Mouse (Mus musculus) forebrain, embryonic 12.5 days (tissue): ENCODE results near the gene Nprl2. TPM values are rescaled to one million over a fixed set of nuclear protein-coding genes. Genes with fewer than 3 reads are reported as not detected.

ENCODE experiments used
- ATAC-seq: fragments of 200-750 bp; cut with Nextera tagmentation; 2 replicates; pipeline ENCODE4 v1.8.0; 2017; ENCODE audit warnings: moderate TSS enrichment; ENCODE audit not compliant: low FRiP score
- H3K27ac ChIP-seq: fragments of 300-500 bp; sonication (generic); 2 replicates; pipeline ENCODE4 v1.5.1; 2016; ENCODE audit warnings: mild to moderate bottlenecking
- H3K27me3 ChIP-seq: fragments of 300-500 bp; sonication (generic); 2 replicates; pipeline ENCODE4 v1.6.1; 2016; ENCODE audit warnings: mild to moderate bottlenecking
- H3K36me3 ChIP-seq: fragments of 300-500 bp; sonication (generic); replicated peaks from 2 replicates; pipeline ENCODE4 v1.6.1; 2016; ENCODE audit warnings: mild to moderate bottlenecking
- H3K4me1 ChIP-seq: fragments of 300-500 bp; sonication (generic); 2 replicates; pipeline ENCODE4 v1.6.1; 2016
- H3K4me2 ChIP-seq: fragments of 300-500 bp; sonication (generic); 2 replicates; pipeline ENCODE4 v1.6.1; 2016; ENCODE audit warnings: mild to moderate bottlenecking, moderate library complexity
- H3K4me3 ChIP-seq: fragments of 300-500 bp; sonication (generic); replicated peaks from 2 replicates; pipeline ENCODE4 v1.5.1; 2016; ENCODE audit warnings: mild to moderate bottlenecking
- H3K9ac ChIP-seq: fragments of 300-500 bp; sonication (generic); 2 replicates; pipeline ENCODE4 v1.6.1; 2016; ENCODE audit warnings: mild to moderate bottlenecking
- H3K9me3 ChIP-seq: fragments of 300-500 bp; sonication (generic); 2 replicates; pipeline ENCODE4 v1.6.1; 2016
- WGBS: fragments of 180-500 bp; shearing (Covaris S2); methylation state at CpG from one replicate; pipeline ENCODE4 v1.1.7; 2016; 5-methylcytosine and 5-hydroxymethylcytosine counted together
- polyA plus RNA-seq: library from polyadenylated mRNA; unstranded; fragments of >200 nt; fragmentation: Nextera tagmentation; extraction: Ambion mirVana; gene quantifications from 2 replicates; pipeline ENCODE4 v1.2.1, GENCODE M21; 2016

Nprl2 gene
- polyA plus RNA-seq, 1 experiment from 2014 or later, result 46.3 TPM

GRCm38 (mm10) chr9:107586974-107587832, 45.2 kb downstream of the Nprl2 start, which contains the start of gene Ifrd2:
Gene Ifrd2, plus strand, starts transcription at chr9:107587642.
- no peaks in the 10 kb centered on the region for H3K27me3 ChIP-seq
- peak within 1 kb of the TSS; percentile 78 for H3K4me3 ChIP-seq
- H3K27ac ChIP-seq, result no peak within 1 kb of the TSS
- peak within 1 kb of the TSS; percentile 85 for H3K4me2 ChIP-seq
- peak; percentile 97 for ATAC-seq
- peak within 1 kb of the TSS; percentile 66 for H3K9ac ChIP-seq
- no peaks in the 10 kb centered on the region for H3K9me3 ChIP-seq
- peaks cover 14% of the 10 kb centered on the region for H3K4me1 ChIP-seq
- peaks cover 35% of the 10 kb centered on the region for H3K36me3 ChIP-seq
- WGBS, result 15% methylated on average over 46 of the region's 46 CpGs

- H3K4me2 ChIP-seq, result peak overlapping the region; percentile 85
- no peak overlapping the region for H3K27ac ChIP-seq
- H3K4me3 ChIP-seq, result peak overlapping the region; percentile 78
- H3K36me3 ChIP-seq, result peaks cover 42% of the 10 kb centered on the region
- WGBS, result 7% methylated on average over 33 of the region's 33 CpGs
- H3K9me3 ChIP-seq, result no peaks in the 10 kb centered on the region
- H3K27me3 ChIP-seq, result no peaks in the 10 kb centered on the region
- H3K9ac ChIP-seq, result peak overlapping the region; percentile 66
- H3K4me1 ChIP-seq, result peaks cover 11% of the 10 kb centered on the region
- ATAC-seq, result no peak
These were observed 46.0 kb downstream of the Nprl2 start for GRCm38 (mm10) chr9:107587833-107588639.

GRCm38 (mm10) chr9:107590058-107590772, 48.2 kb downstream of the Nprl2 start:
- no peak for ATAC-seq
- H3K4me2 ChIP-seq, result no peak overlapping the region
- no peak overlapping the region for H3K27ac ChIP-seq
- H3K4me1 ChIP-seq, result peaks cover 11% of the 10 kb centered on the region
- no peaks in the 10 kb centered on the region for H3K27me3 ChIP-seq
- no peaks in the 10 kb centered on the region for H3K9me3 ChIP-seq
- H3K4me3 ChIP-seq, result no peak overlapping the region
- H3K9ac ChIP-seq, result no peak overlapping the region
- 93% methylated on average over 25 of the region's 25 CpGs for WGBS
- peaks cover 46% of the 10 kb centered on the region for H3K36me3 ChIP-seq

- 96% methylated on average over 6 of the region's 6 CpGs for WGBS
- H3K9ac ChIP-seq, result no peak overlapping the region
- H3K9me3 ChIP-seq, result no peaks in the 10 kb centered on the region
- no peak overlapping the region for H3K4me3 ChIP-seq
- H3K27ac ChIP-seq, result no peak overlapping the region
- no peak overlapping the region for H3K4me2 ChIP-seq
- peaks cover 46% of the 10 kb centered on the region for H3K36me3 ChIP-seq
- no peak for ATAC-seq
- no peaks in the 10 kb centered on the region for H3K27me3 ChIP-seq
- peaks cover 11% of the 10 kb centered on the region for H3K4me1 ChIP-seq
These were observed 48.7 kb downstream of the Nprl2 start for GRCm38 (mm10) chr9:107590773-107591060.

- Histone ChIP-seq H3K4me3 (no peak overlapping the region), H3K4me1 (peaks cover 7% of the 10 kb centered on the region), H3K27ac (no peak overlapping the region), H3K9me3 (no peaks in the 10 kb centered on the region), H3K36me3 (peaks cover 46% of the 10 kb centered on the region), H3K9ac (no peak overlapping the region), H3K27me3 (no peaks in the 10 kb centered on the region), H3K4me2 (no peak overlapping the region)
- ATAC-seq, result no peak
- 81% methylated on average over 11 of the region's 11 CpGs for WGBS
These were observed 51.3 kb downstream of the Nprl2 start for GRCm38 (mm10) chr9:107593101-107593976.

- peaks cover 46% of the 10 kb centered on the region for H3K36me3 ChIP-seq
- no peaks in the 10 kb centered on the region for H3K9me3 ChIP-seq
- H3K27me3 ChIP-seq, result 0 out of 2 replicates have a peak, but pooled peaks cover 5% of the 10 kb centered on the region
- no peak overlapping the region for H3K4me2 ChIP-seq
- 78% methylated on average over 8 of the region's 8 CpGs for WGBS
- no peak for ATAC-seq
- no peak overlapping the region for H3K4me3 ChIP-seq
- no peak overlapping the region for H3K9ac ChIP-seq
- H3K27ac ChIP-seq, result no peak overlapping the region
- H3K4me1 ChIP-seq, result no peaks in the 10 kb centered on the region
These were observed 52.4 kb downstream of the Nprl2 start for GRCm38 (mm10) chr9:107594281-107595062.

Other genes with a start within 250 kb of the Nprl2 start
- 4.5 and 6.0 TPM in 2 replicates for gene Cish, start 246.2 kb upstream of the Nprl2 start, polyA plus RNA-seq
- gene Hemk1, start 203.9 kb upstream of the Nprl2 start, polyA plus RNA-seq, result 10.3 and 12.0 TPM in 2 replicates
- gene 6430571L13Rik, start 201.6 kb upstream of the Nprl2 start, polyA plus RNA-seq, result 2.2 and 2.9 TPM in 2 replicates
- 3.3 and 3.4 TPM in 2 replicates for gene Cacna2d2, start 142.6 kb upstream of the Nprl2 start, polyA plus RNA-seq
- gene Tmem115, start 8.3 kb upstream of the Nprl2 start, polyA plus RNA-seq, result 43.3 and 45.0 TPM in 2 replicates
- 17.7 and 18.9 TPM in 2 replicates for gene Cyb561d2, start within 50 bp of the Nprl2 start, polyA plus RNA-seq
- 1.0 and 2.2 TPM in 2 replicates for gene Zmynd10, start 5.1 kb downstream of the Nprl2 start, polyA plus RNA-seq
- gene Rassf1, start 9.3 kb downstream of the Nprl2 start, polyA plus RNA-seq, result 40.0 and 45.7 TPM in 2 replicates
- 77.2 and 79.9 TPM in 2 replicates for gene Tusc2, start 21.0 kb downstream of the Nprl2 start, polyA plus RNA-seq
- 108 and 110 TPM in 2 replicates for gene Hyal2, start 25.7 kb downstream of the Nprl2 start, polyA plus RNA-seq
- 6.9 and 8.4 TPM in 2 replicates for gene Hyal1, start 34.7 kb downstream of the Nprl2 start, polyA plus RNA-seq
- 13.7 and 14.2 TPM in 2 replicates for gene Naa80, start 36.7 kb downstream of the Nprl2 start, polyA plus RNA-seq
- 0.80 and 1.2 TPM in 2 replicates for gene Hyal3, start 38.6 kb downstream of the Nprl2 start, polyA plus RNA-seq
- gene Ifrd2, start 45.4 kb downstream of the Nprl2 start, polyA plus RNA-seq, result 22.1 and 26.3 TPM in 2 replicates
- gene Sema3b, start 67.0 kb downstream of the Nprl2 start, polyA plus RNA-seq, result 1.7 and 2.6 TPM in 2 replicates
- gene Gnai2, start 93.1 kb downstream of the Nprl2 start, polyA plus RNA-seq, result 570 and 587 TPM in 2 replicates
- gene Slc38a3, start 127.3 kb downstream of the Nprl2 start, polyA plus RNA-seq, result 8.5 and 10.6 TPM in 2 replicates
- gene Gnat1, start 137.5 kb downstream of the Nprl2 start, polyA plus RNA-seq, result 1.7 and 2.1 TPM in 2 replicates
- 13.2 and 15.2 TPM in 2 replicates for gene Sema3f, start 168.2 kb downstream of the Nprl2 start, polyA plus RNA-seq
- 232 and 237 TPM in 2 replicates for gene Rbm5, start 228.8 kb downstream of the Nprl2 start, polyA plus RNA-seq